Mouse (Mus musculus): ENCODE results near the gene Tcf3. TPM values are rescaled to one million over a fixed set of nuclear protein-coding genes. Genes with fewer than 3 reads are reported as not detected.

Tcf3 gene
- polyA plus RNA-seq, 1 experiment from 2014 or later, result 191 TPM

GRCm38 (mm10) chr10:80434233-80434592, 766 bp upstream of the Tcf3 start:
- H3K27ac ChIP-seq, result peak overlapping the region; percentile 100
- H3K4me3 ChIP-seq, result peak overlapping the region; percentile 99
- peaks cover 22% of the 10 kb centered on the region for H3K36me3 ChIP-seq (replicated peaks)
- H3K9me3 ChIP-seq, result no peaks in the 10 kb centered on the region
- 13% methylated on average over 8 of the region's 8 CpGs for WGBS
- peaks cover 22% of the 10 kb centered on the region; the same call in 1 of the 2 replicates for H3K27me3 ChIP-seq (ENCODE audit: poor library complexity, severe bottlenecking)
- DNase-seq (ENCODE audit: extremely low spot score, low spot score), result no peak
- peaks cover 47% of the 10 kb centered on the region for H3K4me1 ChIP-seq

GRCm38 (mm10) chr10:80432936-80433512, 423 bp downstream of the Tcf3 start:
- peak overlapping the region; percentile 100 for H3K27ac ChIP-seq
- H3K36me3 ChIP-seq (replicated peaks), result peaks cover 34% of the 10 kb centered on the region
- H3K9me3 ChIP-seq, result no peaks in the 10 kb centered on the region
- DNase-seq (ENCODE audit: extremely low spot score, low spot score), result peak; percentile 68
- peaks cover 18% of the 10 kb centered on the region; the same call in 1 of the 2 replicates for H3K27me3 ChIP-seq (ENCODE audit: poor library complexity, severe bottlenecking)
- under 1% methylated on average over 55 of the region's 60 CpGs for WGBS
- H3K4me1 ChIP-seq, result peaks cover 47% of the 10 kb centered on the region
- H3K4me3 ChIP-seq, result peak overlapping the region; percentile 99

- no peak for DNase-seq (ENCODE audit: extremely low spot score, low spot score)
- WGBS, result 7% methylated on average over 4 of the region's 4 CpGs
- peaks cover 47% of the 10 kb centered on the region for H3K4me1 ChIP-seq
Measured at GRCm38 (mm10) chr10:80432387-80432785, 1.1 kb downstream of the Tcf3 start.

GRCm38 (mm10) chr10:80431570-80432386, 1.7 kb downstream of the Tcf3 start:
- DNase-seq (ENCODE audit: extremely low spot score, low spot score), result no peak
- Histone ChIP-seq H3K36me3 (replicated peaks) (peaks cover 47% of the 10 kb centered on the region), H3K27me3 (ENCODE audit: poor library complexity, severe bottlenecking) (0 out of 2 replicates have a peak, but pooled peaks cover 11% of the 10 kb centered on the region), H3K4me1 (peaks cover 47% of the 10 kb centered on the region), H3K9me3 (no peaks in the 10 kb centered on the region; the same call in 1 of the 2 replicates), H3K4me3 (peak overlapping the region; percentile 99), H3K27ac (peak overlapping the region; percentile 100)
- WGBS, result 27% methylated on average over 16 of the region's 16 CpGs

More at GRCm38 (mm10) chr10:80432387-80432785, 1.1 kb downstream of the Tcf3 start:
- H3K27ac ChIP-seq, result peak overlapping the region; percentile 100
- peaks cover 41% of the 10 kb centered on the region for H3K36me3 ChIP-seq (replicated peaks)
- peak overlapping the region; percentile 99 for H3K4me3 ChIP-seq
- H3K9me3 ChIP-seq, result no peaks in the 10 kb centered on the region
- peaks cover 12% of the 10 kb centered on the region; the same call in 1 of the 2 replicates for H3K27me3 ChIP-seq (ENCODE audit: poor library complexity, severe bottlenecking)

GRCm38 (mm10) chr10:80430375-80430980, 3.0 kb downstream of the Tcf3 start:
- 82% methylated on average over 8 of the region's 8 CpGs for whole genome bisulfite sequencing
- no peak overlapping the region for H3K27ac ChIP-seq
- H3K4me3 ChIP-seq, result peak overlapping the region; percentile 99
- peaks cover 35% of the 10 kb centered on the region for H3K4me1 ChIP-seq
- no peak for DNase-seq (ENCODE audit: extremely low spot score, low spot score)
- H3K9me3 ChIP-seq, result peaks cover 11% of the 10 kb centered on the region; the same call in 1 of the 2 replicates
- H3K27me3 ChIP-seq (ENCODE audit: poor library complexity, severe bottlenecking), result no peaks in the 10 kb centered on the region
- peaks cover 60% of the 10 kb centered on the region for H3K36me3 ChIP-seq (replicated peaks)

- H3K36me3 ChIP-seq (replicated peaks), result peaks cover 66% of the 10 kb centered on the region
Measured at GRCm38 (mm10) chr10:80429800-80430199, 3.6 kb downstream of the Tcf3 start.

GRCm38 (mm10) chr10:80425041-80425440, 8.4 kb downstream of the Tcf3 start:
- Histone ChIP-seq H3K4me3 (no peak overlapping the region), H3K27me3 (ENCODE audit: poor library complexity, severe bottlenecking) (no peaks in the 10 kb centered on the region), H3K4me1 (peaks cover 16% of the 10 kb centered on the region), H3K36me3 (replicated peaks) (peaks cover 100% of the 10 kb centered on the region), H3K27ac (no peak overlapping the region), H3K9me3 (peaks cover 15% of the 10 kb centered on the region; the same call in 1 of the 2 replicates)
- WGBS, result 93% methylated on average over 3 of the region's 3 CpGs
- no peak for DNase-seq (ENCODE audit: extremely low spot score, low spot score)

More at GRCm38 (mm10) chr10:80429800-80430199, 3.6 kb downstream of the Tcf3 start:
- Histone ChIP-seq H3K27me3 (ENCODE audit: poor library complexity, severe bottlenecking) (no peaks in the 10 kb centered on the region), H3K4me1 (peaks cover 33% of the 10 kb centered on the region), H3K9me3 (peaks cover 15% of the 10 kb centered on the region; the same call in 1 of the 2 replicates), H3K27ac (no peak overlapping the region), H3K4me3 (peak overlapping the region; percentile 99; the same call in 1 of the 2 replicates)
- WGBS, result 87% methylated on average over 8 of the region's 8 CpGs
- DNase-seq (ENCODE audit: extremely low spot score, low spot score), result no peak

GRCm38 (mm10) chr10:80423562-80423961, 9.9 kb downstream of the Tcf3 start:
- Histone ChIP-seq H3K27ac (0 out of 2 replicates have a peak overlapping the region, but pooled peaks have one; percentile 4), H3K9me3 (peaks cover 15% of the 10 kb centered on the region; the same call in 1 of the 2 replicates), H3K27me3 (ENCODE audit: poor library complexity, severe bottlenecking) (no peaks in the 10 kb centered on the region), H3K4me3 (no peak overlapping the region), H3K36me3 (replicated peaks) (peaks cover 100% of the 10 kb centered on the region), H3K4me1 (peaks cover 22% of the 10 kb centered on the region)
- no peak for DNase-seq (ENCODE audit: extremely low spot score, low spot score)
- 57% methylated on average over 4 of the region's 4 CpGs for WGBS

GRCm38 (mm10) chr10:80421651-80422472, 11.6 kb downstream of the Tcf3 start:
- 89% methylated on average over 9 of the region's 9 CpGs for WGBS
- Histone ChIP-seq H3K27me3 (ENCODE audit: poor library complexity, severe bottlenecking) (no peaks in the 10 kb centered on the region), H3K4me3 (no peak overlapping the region), H3K4me1 (peaks cover 22% of the 10 kb centered on the region), H3K27ac (no peak overlapping the region; the same call in 1 of the 2 replicates), H3K9me3 (peaks cover 15% of the 10 kb centered on the region; the same call in 1 of the 2 replicates), H3K36me3 (replicated peaks) (peaks cover 100% of the 10 kb centered on the region)
- DNase-seq (ENCODE audit: extremely low spot score, low spot score), result no peak

GRCm38 (mm10) chr10:80421208-80421607, 12.2 kb downstream of the Tcf3 start:
- H3K4me1 ChIP-seq, result peaks cover 22% of the 10 kb centered on the region
- no peak for DNase-seq (ENCODE audit: extremely low spot score, low spot score)
- no peaks in the 10 kb centered on the region for H3K27me3 ChIP-seq (ENCODE audit: poor library complexity, severe bottlenecking)
- WGBS, result 94% methylated on average over 8 of the region's 8 CpGs
- peaks cover 100% of the 10 kb centered on the region for H3K36me3 ChIP-seq (replicated peaks)
- no peak overlapping the region for H3K4me3 ChIP-seq
- peaks cover 12% of the 10 kb centered on the region; the same call in 1 of the 2 replicates for H3K9me3 ChIP-seq
- H3K27ac ChIP-seq, result no peak overlapping the region; the same call in 1 of the 2 replicates

GRCm38 (mm10) chr10:80420729-80421128, 12.7 kb downstream of the Tcf3 start:
- no peak for DNase-seq (ENCODE audit: extremely low spot score, low spot score)
- H3K27ac ChIP-seq, result no peak overlapping the region
- H3K36me3 ChIP-seq (replicated peaks), result peaks cover 100% of the 10 kb centered on the region
- H3K9me3 ChIP-seq, result peaks cover 7% of the 10 kb centered on the region; the same call in 1 of the 2 replicates
- H3K4me1 ChIP-seq, result peaks cover 22% of the 10 kb centered on the region
- no peak overlapping the region for H3K4me3 ChIP-seq
- WGBS, result 92% methylated on average over 10 of the region's 10 CpGs
- H3K27me3 ChIP-seq (ENCODE audit: poor library complexity, severe bottlenecking), result no peaks in the 10 kb centered on the region

- 94% methylated on average over 8 of the region's 8 CpGs for WGBS
- H3K4me3 ChIP-seq, result no peak overlapping the region
- no peaks in the 10 kb centered on the region for H3K9me3 ChIP-seq
- H3K4me1 ChIP-seq, result peaks cover 22% of the 10 kb centered on the region
- H3K27me3 ChIP-seq (ENCODE audit: poor library complexity, severe bottlenecking), result no peaks in the 10 kb centered on the region
- H3K27ac ChIP-seq, result no peak overlapping the region
- peaks cover 100% of the 10 kb centered on the region for H3K36me3 ChIP-seq (replicated peaks)
- no peak for DNase-seq (ENCODE audit: extremely low spot score, low spot score)
Measured at GRCm38 (mm10) chr10:80419419-80419818, 14.0 kb downstream of the Tcf3 start.
